Mouse (Mus musculus) retina, embryonic 14.5 days (tissue): ENCODE data around the gene Mrpl2.

Experiments
- DNase-seq: peaks from one replicate; pipeline ENCODE4 v3.0.0-alpha.2; 2015; ENCODE audit warnings: low spot score

The Mrpl2 gene

GRCm38 (mm10) chr17:46667712-46668111, 21.7 kb downstream of the Mrpl2 start:
- no peak for DNase-seq

GRCm38 (mm10) chr17:46669911-46670310, 23.9 kb downstream of the Mrpl2 start:
- no peak for DNase-seq

- DNase-seq: peak; percentile 92
Observed at GRCm38 (mm10) chr17:46673850-46674529, 28.0 kb downstream of the Mrpl2 start, which contains the start of gene Rrp36. TSS of gene Rrp36 (minus strand) at chr17:46674352.

- no peak for DNase-seq
Observed at GRCm38 (mm10) chr17:46674530-46675283, 28.7 kb downstream of the Mrpl2 start.

GRCm38 (mm10) chr17:46678416-46678815, 32.4 kb downstream of the Mrpl2 start, which contains the start of gene Mea1:
TSS of gene Mea1 (plus strand) at chr17:46678793.
- no peak for DNase-seq

- no peak for DNase-seq
Observed at GRCm38 (mm10) chr17:46678911-46679310, 32.9 kb downstream of the Mrpl2 start.

- peak; percentile 65 for DNase-seq
Observed at GRCm38 (mm10) chr17:46679843-46680759, 34.1 kb downstream of the Mrpl2 start.

GRCm38 (mm10) chr17:46680760-46681373, 34.8 kb downstream of the Mrpl2 start, which contains the start of gene Klhdc3:
TSS of gene Klhdc3 (minus strand) at chr17:46680914.
- DNase-seq: peak; percentile 98

GRCm38 (mm10) chr17:46681466-46682118, 35.6 kb downstream of the Mrpl2 start:
- DNase-seq: no peak

GRCm38 (mm10) chr17:46682654-46683389, 36.8 kb downstream of the Mrpl2 start:
- no peak for DNase-seq

- no peak for DNase-seq
Observed at GRCm38 (mm10) chr17:46685913-46686312, 39.9 kb downstream of the Mrpl2 start.

- no peak for DNase-seq
Observed at GRCm38 (mm10) chr17:46690665-46691064, 44.6 kb downstream of the Mrpl2 start.

GRCm38 (mm10) chr17:46691390-46691789, 45.4 kb downstream of the Mrpl2 start:
- DNase-seq: no peak

GRCm38 (mm10) chr17:46694517-46695063, 48.6 kb downstream of the Mrpl2 start:
- DNase-seq: no peak

- DNase-seq: no peak
Observed at GRCm38 (mm10) chr17:46698515-46698914, 52.5 kb downstream of the Mrpl2 start.

- no peak for DNase-seq
Observed at GRCm38 (mm10) chr17:46699245-46699644, 53.2 kb downstream of the Mrpl2 start.
